Mouse (Mus musculus): ENCODE measurements around the gene Ntrk1. TPM values are rescaled to one million over a fixed set of nuclear protein-coding genes. Genes with fewer than 3 reads are reported as not detected.

Gene Ntrk1
- polyA plus RNA-seq, 1 experiment, result 0.09 TPM

DNA sequence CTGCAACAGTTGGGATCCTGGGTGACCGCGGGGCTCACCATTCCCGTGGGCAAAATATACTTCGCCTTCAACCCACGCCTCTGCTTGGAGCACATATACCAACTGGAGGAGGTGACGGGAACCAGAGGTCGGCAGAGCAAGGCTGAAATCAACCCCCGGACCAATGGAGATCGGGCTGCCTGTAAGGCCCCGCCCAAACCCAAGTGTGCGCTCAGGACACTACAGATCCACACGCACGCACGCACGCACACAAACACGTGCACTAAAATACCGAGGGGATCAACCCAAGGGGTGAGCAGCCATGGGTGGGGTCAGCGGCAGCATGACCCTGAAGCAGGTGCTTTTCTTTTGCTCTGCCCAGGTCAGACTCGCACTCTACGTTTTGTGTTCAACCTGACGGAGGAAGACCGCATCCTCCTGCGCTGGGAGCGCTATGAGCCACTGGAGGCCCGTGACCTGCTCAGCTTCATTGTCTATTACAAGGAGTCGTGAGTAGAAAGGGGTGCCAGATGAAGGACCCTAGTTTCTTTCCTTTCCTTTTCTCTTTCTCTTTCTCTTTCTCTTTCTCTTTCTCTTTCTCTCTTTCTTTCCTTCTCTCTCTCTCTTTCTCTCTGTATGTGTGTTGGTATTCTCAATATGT is 9.2 kb upstream of the Ntrk1 start:
- Histone ChIP-seq H3K27ac (ENCODE audit: insufficient read depth, low read length) (no peak overlapping the region), H3K4me3 (ENCODE audit: extremely low read depth, insufficient read depth, insufficient read length) (peak overlapping the region; percentile 54), H3K36me3 (ENCODE audit: control insufficient read depth, insufficient read depth, low read length) (no peaks in the 10 kb centered on the region), H3K27me3 (ENCODE audit: control insufficient read depth, insufficient read depth, low read length) (peaks cover 3% of the 10 kb centered on the region), H3K4me1 (ENCODE audit: control insufficient read depth, insufficient read depth, insufficient read length) (no peaks in the 10 kb centered on the region; the same call in 1 of the 2 replicates)
- DNase-seq (ENCODE audit: low read depth in 1 of 2, low spot score in 2 of 2), result no peak
- 2% methylated on average over 26 of the region's 26 CpGs for WGBS
- TF ChIP-seq CTCF (IDR thresholded peaks at IDR 0.05; ENCODE audit: extremely low read depth, insufficient read depth, insufficient read length, insufficient replicate concordance), result no peak
- TF ChIP-seq POLR2A (IDR thresholded peaks at IDR 0.05; ENCODE audit: low read depth, low read length), result no peak

- Histone ChIP-seq H3K4me3 (ENCODE audit: extremely low read depth, insufficient read depth, insufficient read length) (no peak overlapping the region), H3K36me3 (ENCODE audit: control insufficient read depth, insufficient read depth, low read length) (no peaks in the 10 kb centered on the region), H3K27me3 (ENCODE audit: control insufficient read depth, insufficient read depth, low read length) (peaks cover 12% of the 10 kb centered on the region), H3K27ac (ENCODE audit: insufficient read depth, low read length) (no peak overlapping the region), H3K4me1 (ENCODE audit: control insufficient read depth, insufficient read depth, insufficient read length) (no peaks in the 10 kb centered on the region; the same call in 1 of the 2 replicates)
- 70% methylated on average over 5 of the region's 5 CpGs for WGBS
- no peak for DNase-seq (ENCODE audit: low read depth in 1 of 2, low spot score in 2 of 2)
- TF ChIP-seq CTCF (IDR thresholded peaks at IDR 0.05; ENCODE audit: extremely low read depth, insufficient read depth, insufficient read length, insufficient replicate concordance) (no peak), POLR2A (IDR thresholded peaks at IDR 0.05; ENCODE audit: low read depth, low read length) (no peak)
Measured at GRCm38 (mm10) chr3:87801681-87802080, 6.7 kb upstream of the Ntrk1 start.

- TF ChIP-seq POLR2A (IDR thresholded peaks at IDR 0.05; ENCODE audit: low read depth, low read length) (no peak), CTCF (IDR thresholded peaks at IDR 0.05; ENCODE audit: extremely low read depth, insufficient read depth, insufficient read length, insufficient replicate concordance) (no peak)
- H3K27me3 ChIP-seq (ENCODE audit: control insufficient read depth, insufficient read depth, low read length), result peaks cover 18% of the 10 kb centered on the region
- no peak within 1 kb of the TSS for H3K4me3 ChIP-seq (ENCODE audit: extremely low read depth, insufficient read depth, insufficient read length)
- DNase-seq (ENCODE audit: low read depth in 1 of 2, low spot score in 2 of 2), result no peak
- H3K27ac ChIP-seq (ENCODE audit: insufficient read depth, low read length), result no peak within 1 kb of the TSS
- H3K36me3 ChIP-seq (ENCODE audit: control insufficient read depth, insufficient read depth, low read length), result no peaks in the 10 kb centered on the region
- 4% methylated on average over 29 of the region's 29 CpGs for WGBS
- no peaks in the 10 kb centered on the region; the same call in 1 of the 2 replicates for H3K4me1 ChIP-seq (ENCODE audit: control insufficient read depth, insufficient read depth, insufficient read length)
Measured at GRCm38 (mm10) chr3:87796736-87797334, 1.9 kb upstream of the Ntrk1 start, which contains the start of gene Insrr. TSS of gene Insrr (plus strand) at chr3:87796951.

DNA sequence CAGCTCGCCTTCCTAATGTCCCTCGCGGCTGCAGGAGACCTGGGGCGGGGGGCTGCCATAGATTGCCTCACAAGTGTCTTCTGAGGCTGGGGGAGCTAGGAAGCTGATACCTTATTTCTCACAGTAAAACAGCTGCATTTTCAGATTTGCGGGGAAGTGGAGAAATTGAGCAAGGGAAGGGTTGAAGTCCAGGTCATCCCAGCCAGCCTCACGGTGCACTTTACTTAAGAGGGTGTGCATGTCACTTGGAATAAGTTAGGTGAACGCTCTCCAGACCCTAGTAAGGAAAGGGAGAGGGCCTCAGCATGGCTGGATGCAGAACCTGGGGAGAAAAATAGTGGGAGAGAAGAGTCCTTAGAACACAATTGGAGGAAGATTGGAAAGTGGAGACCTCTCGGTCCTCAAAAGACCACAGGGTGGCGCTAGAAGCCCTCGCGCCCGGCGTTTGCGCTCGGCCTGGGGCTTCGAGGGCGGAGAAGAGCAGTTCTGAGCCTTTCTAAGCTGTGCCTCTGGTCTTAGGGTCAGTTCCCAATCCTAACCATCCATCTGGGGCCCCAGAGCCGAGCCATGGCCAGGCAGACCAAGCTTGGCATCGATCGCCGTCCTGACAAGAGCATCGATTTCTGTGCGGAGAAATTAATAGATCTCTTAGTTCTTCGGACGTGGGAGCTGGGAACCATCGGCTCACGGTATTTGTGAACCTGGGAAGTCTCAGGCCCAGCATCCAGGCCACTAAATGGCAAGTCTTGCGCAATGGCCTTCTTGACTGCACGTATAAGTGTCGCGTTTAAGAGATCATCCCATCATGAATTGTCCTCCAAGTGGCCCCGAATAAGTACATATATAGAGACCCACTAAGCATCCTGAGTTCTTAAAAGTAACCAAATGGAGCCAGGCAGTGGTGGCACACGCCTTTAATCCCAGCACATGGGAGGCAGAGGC is 645 bp upstream of the Ntrk1 start:
- Histone ChIP-seq H3K27me3 (ENCODE audit: control insufficient read depth, insufficient read depth, low read length) (peaks cover 18% of the 10 kb centered on the region), H3K4me1 (ENCODE audit: control insufficient read depth, insufficient read depth, insufficient read length) (no peaks in the 10 kb centered on the region; the same call in 1 of the 2 replicates), H3K27ac (ENCODE audit: insufficient read depth, low read length) (no peak overlapping the region), H3K36me3 (ENCODE audit: control insufficient read depth, insufficient read depth, low read length) (no peaks in the 10 kb centered on the region), H3K4me3 (ENCODE audit: extremely low read depth, insufficient read depth, insufficient read length) (no peak overlapping the region)
- 20% methylated on average over 33 of the region's 33 CpGs for whole genome bisulfite sequencing
- DNase-seq (ENCODE audit: low read depth in 1 of 2, low spot score in 2 of 2), result peak; percentile 12 to 21
- no peak for TF ChIP-seq POLR2A (IDR thresholded peaks at IDR 0.05; ENCODE audit: low read depth, low read length)
- peak; percentile 67 for TF ChIP-seq CTCF (IDR thresholded peaks at IDR 0.05; ENCODE audit: extremely low read depth, insufficient read depth, insufficient read length, insufficient replicate concordance)

DNA sequence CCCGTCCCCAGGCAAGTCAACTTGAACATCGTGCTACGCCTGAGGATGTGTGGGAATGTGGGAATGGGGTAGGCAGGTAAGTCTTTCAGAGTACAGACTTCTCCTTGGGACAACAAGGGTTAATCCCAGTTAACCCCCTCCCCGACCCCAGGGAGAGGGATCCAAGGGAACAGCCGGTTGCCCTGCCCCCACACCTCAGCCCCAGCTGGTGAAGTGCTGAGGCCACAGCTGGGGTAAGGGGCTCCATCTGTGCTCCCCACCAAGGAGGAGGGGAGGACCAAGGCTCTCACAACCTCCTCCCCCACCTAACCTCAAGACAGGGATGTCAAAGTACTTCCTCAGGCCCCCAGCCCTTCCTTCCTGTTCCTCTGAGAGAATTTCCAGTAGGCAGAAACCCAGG is 5.2 kb downstream of the Ntrk1 start:
- Histone ChIP-seq H3K4me1 (ENCODE audit: control insufficient read depth, insufficient read depth, insufficient read length) (no peaks in the 10 kb centered on the region), H3K4me3 (ENCODE audit: extremely low read depth, insufficient read depth, insufficient read length) (no peak overlapping the region), H3K27me3 (ENCODE audit: control insufficient read depth, insufficient read depth, low read length) (peaks cover 3% of the 10 kb centered on the region; the same call in 1 of the 2 replicates), H3K36me3 (ENCODE audit: control insufficient read depth, insufficient read depth, low read length) (no peaks in the 10 kb centered on the region), H3K27ac (ENCODE audit: insufficient read depth, low read length) (no peak overlapping the region)
- TF ChIP-seq CTCF (IDR thresholded peaks at IDR 0.05; ENCODE audit: extremely low read depth, insufficient read depth, insufficient read length, insufficient replicate concordance) (no peak), POLR2A (IDR thresholded peaks at IDR 0.05; ENCODE audit: low read depth, low read length) (no peak)
- no peak for DNase-seq (ENCODE audit: low read depth in 1 of 2, low spot score in 2 of 2)
- WGBS, result 54% methylated on average over 5 of the region's 5 CpGs

DNA sequence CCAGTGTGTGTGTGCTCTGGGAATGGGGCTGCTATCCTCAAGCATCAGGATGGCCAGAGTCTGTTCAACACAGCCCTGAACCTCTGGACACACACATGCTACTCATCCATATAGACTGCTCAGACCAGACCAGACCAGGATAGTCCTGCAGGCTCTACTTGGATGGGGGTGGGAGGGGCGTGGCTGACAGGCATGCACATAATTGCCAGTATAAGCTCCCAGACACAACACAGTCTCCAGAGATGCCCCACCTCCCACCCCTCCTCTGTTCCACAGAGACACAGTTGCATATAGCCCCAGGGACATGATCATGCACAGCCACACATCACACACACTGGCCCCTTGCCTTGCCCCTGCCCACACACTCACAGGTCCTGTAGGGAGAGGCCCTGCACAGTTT is 5.7 kb downstream of the Ntrk1 start:
- H3K27me3 ChIP-seq (ENCODE audit: control insufficient read depth, insufficient read depth, low read length), result no peaks in the 10 kb centered on the region; the same call in 1 of the 2 replicates
- H3K36me3 ChIP-seq (ENCODE audit: control insufficient read depth, insufficient read depth, low read length), result no peaks in the 10 kb centered on the region
- no peaks in the 10 kb centered on the region for H3K4me1 ChIP-seq (ENCODE audit: control insufficient read depth, insufficient read depth, insufficient read length)
- no peak for TF ChIP-seq POLR2A (IDR thresholded peaks at IDR 0.05; ENCODE audit: low read depth, low read length)
- no peak for TF ChIP-seq CTCF (IDR thresholded peaks at IDR 0.05; ENCODE audit: extremely low read depth, insufficient read depth, insufficient read length, insufficient replicate concordance)
- H3K27ac ChIP-seq (ENCODE audit: insufficient read depth, low read length), result no peak overlapping the region
- H3K4me3 ChIP-seq (ENCODE audit: extremely low read depth, insufficient read depth, insufficient read length), result no peak overlapping the region
- no peak for DNase-seq (ENCODE audit: low read depth in 1 of 2, low spot score in 2 of 2)
- 94% methylated on average over 1 of the region's 1 CpGs for WGBS

Measured in spleen, adult 2 months (tissue).